Mouse (Mus musculus) C2C12 (cell line): ENCODE measurements around the gene Eif2ak4.

ENCODE experiments used
- CEBPB ChIP-seq: IDR thresholded peaks from one replicate; pipeline ENCODE4 v1.6.1; 2011; ENCODE audit warnings: low read depth, mild to moderate bottlenecking, control low read depth, moderate library complexity
- CTCF ChIP-seq: IDR thresholded peaks from one replicate; pipeline ENCODE4 v1.5.1; 2011; ENCODE audit not compliant: control insufficient read depth, insufficient read depth, insufficient read length
- FOSL1 ChIP-seq: IDR thresholded peaks from one replicate; pipeline ENCODE4 v1.8.0; 2011; ENCODE audit warnings: mild to moderate bottlenecking, low read length; ENCODE audit not compliant: poor library complexity, insufficient read depth, severe bottlenecking
- MAX ChIP-seq: IDR thresholded peaks from one replicate; pipeline ENCODE4 v1.6.1; 2011; ENCODE audit warnings: mild to moderate bottlenecking, control low read depth
- MYOD1 ChIP-seq: IDR thresholded peaks from one replicate; pipeline ENCODE4 v1.6.1; 2011; ENCODE audit warnings: low read depth; ENCODE audit not compliant: control insufficient read depth, insufficient read length
- MYOG ChIP-seq: IDR thresholded peaks from one replicate; pipeline ENCODE4 v1.6.1; 2011; ENCODE audit not compliant: control insufficient read depth, insufficient read length; ENCODE audit errors: extremely low read depth
- USF1 ChIP-seq: IDR thresholded peaks from one replicate; pipeline ENCODE4 v1.6.1; 2011; ENCODE audit warnings: low read depth, mild to moderate bottlenecking, control low read depth, moderate library complexity

- TF ChIP-seq CTCF (no peak), MYOD1 (no peak), USF1 (no peak), FOSL1 (no peak), MAX (no peak), MYOG (no peak), CEBPB (no peak)
These were observed 53.8 kb downstream of the Eif2ak4 start for GRCm38 (mm10) chr2:118442172-118442571.
